Mouse (Mus musculus): ENCODE measurements at regions not wholly inside any gene's neighbourhood (a gene's known extent, or its start where the extent isn't known, plus 50 kb on each side); places are given as distances from the start of the nearest gene placed in this dataset.
A peak's percentile ranks its signal among the peaks of the same experiment; 100 is the strongest.
"Not testable (repeated sequence)": the region's sequence is repeated elsewhere in the genome, so short reads cannot be mapped to it uniquely, and the experiment has no call there.

DNA sequence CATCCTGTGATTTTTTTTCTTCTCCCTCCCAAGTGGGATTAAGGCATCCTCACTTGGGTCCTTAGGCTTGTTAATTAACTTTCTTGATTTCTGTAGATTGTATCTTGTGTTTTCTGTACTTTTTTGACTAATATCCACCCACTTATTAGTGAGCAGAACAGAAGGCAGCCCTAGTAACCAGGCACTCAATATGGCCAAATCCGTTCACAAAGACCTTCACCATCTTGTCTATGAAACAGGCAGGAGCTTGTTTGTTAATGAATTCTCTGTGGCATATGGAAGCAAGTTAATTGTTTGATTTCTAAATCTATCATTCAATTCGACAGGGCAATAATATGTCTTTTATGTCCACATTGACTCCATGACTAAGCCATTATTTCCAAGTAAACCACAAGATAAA, 798.2 kb upstream of the 4921530L21Rik start:
- DNase-seq, result peak; percentile 9

DNA sequence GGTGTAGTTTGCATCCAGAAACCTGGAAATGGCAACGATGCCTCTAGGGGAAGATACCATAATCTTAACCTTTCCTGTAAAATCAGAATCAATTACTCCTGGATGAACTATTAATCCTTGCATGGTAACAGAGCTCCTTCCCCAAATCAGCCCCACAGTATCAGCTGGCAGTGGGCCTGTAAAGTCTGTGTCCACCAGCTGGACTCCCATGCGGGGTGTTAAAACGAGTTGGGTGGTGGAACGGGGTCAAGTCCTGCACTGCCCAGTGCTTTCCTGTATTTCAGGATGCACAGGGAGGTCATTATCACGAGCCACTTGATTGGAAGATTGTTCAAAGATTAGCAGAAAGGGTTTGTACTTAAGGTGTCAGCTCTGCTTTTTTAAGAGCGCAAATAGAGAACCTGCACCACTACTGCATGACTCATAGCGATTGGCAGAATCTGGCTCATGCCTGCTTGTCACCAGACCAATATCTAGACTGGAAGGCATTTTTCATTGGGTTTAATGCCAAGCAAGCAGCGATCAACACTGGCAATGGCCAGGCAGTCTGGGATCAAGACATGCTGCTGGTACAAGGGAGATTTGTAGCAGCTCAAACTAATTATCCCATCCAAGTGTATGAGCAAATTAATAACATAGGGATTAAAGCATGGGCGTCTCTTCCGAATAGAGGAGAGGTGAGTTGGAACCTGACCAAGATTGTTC, 789.2 kb upstream of the 4921530L21Rik start:
- DNase-seq, result not testable (repeated sequence)

DNA sequence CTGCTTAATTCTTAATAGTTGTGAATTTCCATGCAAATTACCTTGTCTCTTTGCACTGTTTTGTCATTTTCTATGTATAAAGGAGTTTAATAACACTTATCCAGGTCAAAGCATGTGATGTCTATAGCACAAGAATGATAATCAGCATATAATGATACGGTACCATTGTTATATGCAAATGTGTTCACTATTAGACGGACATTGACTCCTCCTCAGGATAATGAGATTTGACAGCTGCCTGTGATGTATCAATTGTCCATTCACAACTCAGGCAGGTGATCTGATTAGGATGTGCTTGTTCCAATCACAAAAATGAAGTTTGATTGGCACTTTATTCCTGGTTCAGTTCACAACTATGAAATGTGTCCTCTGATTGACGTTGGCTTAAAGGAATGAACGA, 767.2 kb upstream of the 4921530L21Rik start:
- DNase-seq, result peak; percentile 78

Data from retina, postnatal 1 day (tissue).